Mouse (Mus musculus) forebrain, postnatal 0 days (tissue): Measurements from ENCODE around the gene Afg1l. TPM values are rescaled to one million over a fixed set of nuclear protein-coding genes. Genes with fewer than 3 reads are reported as not detected.

Experiments
- ATAC-seq: fragments of 200-750 bp; cut with Nextera tagmentation; 2 replicates; pipeline ENCODE4 v1.8.0; 2017; ENCODE audit warnings: mild to moderate bottlenecking, moderate library complexity
- DNase-seq: peaks from one replicate; pipeline ENCODE4 v3.0.0-alpha.2; 2015
- H3K27ac ChIP-seq: fragments of 300-500 bp; sonication (generic); 2 replicates; pipeline ENCODE4 v1.5.1; 2014; ENCODE audit warnings: low read depth, mild to moderate bottlenecking, antibody characterized with exemption, low read length, moderate library complexity, mixed read lengths
- H3K27me3 ChIP-seq: fragments of 300-500 bp; sonication (generic); 2 replicates; pipeline ENCODE4 v1.6.1; 2014; ENCODE audit warnings: mild to moderate bottlenecking, low read length, mixed read lengths; ENCODE audit not compliant: insufficient read depth
- H3K36me3 ChIP-seq: fragments of 300-500 bp; sonication (generic); 2 replicates; pipeline ENCODE4 v1.6.1; 2014; ENCODE audit warnings: mild to moderate bottlenecking, moderate library complexity; ENCODE audit not compliant: insufficient read depth
- H3K4me1 ChIP-seq: fragments of 300-500 bp; sonication (generic); 2 replicates; pipeline ENCODE4 v1.6.1; 2014; ENCODE audit warnings: antibody characterized with exemption; ENCODE audit not compliant: insufficient read depth
- H3K4me2 ChIP-seq: fragments of 300-500 bp; sonication (generic); 2 replicates; pipeline ENCODE4 v1.6.1; 2014; ENCODE audit warnings: low read depth, mild to moderate bottlenecking, moderate library complexity
- H3K4me3 ChIP-seq: fragments of 300-500 bp; sonication (generic); 2 replicates; pipeline ENCODE4 v1.5.1; 2014; ENCODE audit warnings: low read depth, low read length, mixed read lengths
- H3K9ac ChIP-seq: fragments of 300-500 bp; sonication (generic); 2 replicates; pipeline ENCODE4 v1.6.1; 2014; ENCODE audit warnings: mild to moderate bottlenecking
- H3K9me3 ChIP-seq: fragments of 300-500 bp; sonication (generic); 2 replicates; pipeline ENCODE4 v1.6.1; 2016; ENCODE audit warnings: low read length
- CTCF ChIP-seq: sonication (generic); IDR thresholded peaks from 2 replicates; pipeline ENCODE4 v1.5.1; 2016; ENCODE audit warnings: antibody characterized with exemption, control low read depth, low read depth
- WGBS: fragments of 180-500 bp; shearing (Covaris S2); extraction: QIAGEN DNeasy Blood & Tissue Kit; methylation state at CpG from one replicate; pipeline ENCODE4 v1.1.7; 2014; 5-methylcytosine and 5-hydroxymethylcytosine counted together
- polyA plus RNA-seq: library from polyadenylated mRNA; unstranded; fragments of >200 nt; fragmentation: Nextera tagmentation; extraction: Ambion mirVana; gene quantifications from 2 replicates; pipeline ENCODE4 v1.2.1, GENCODE M21; 2015
- total RNA-seq: library from RNA; depleted of rRNA; stranded (reverse); fragments of >200 nt; gene quantifications from 2 replicates; pipeline ENCODE4 v1.2.3, GENCODE M21; 2014

Afg1l gene
- total and polyA plus RNA-seq, 2 experiments from 2014 or later: 6.8 to 6.9 TPM

GRCm38 (mm10) chr10:42511184-42512135, 33.1 kb upstream of the Afg1l start:
- Histone ChIP-seq H3K36me3 (0 out of 2 replicates have a peak, but pooled peaks cover 4% of the 10 kb centered on the region), H3K9ac (no peak overlapping the region), H3K4me1 (no peaks in the 10 kb centered on the region), H3K27ac (no peak overlapping the region), H3K4me2 (no peak overlapping the region), H3K9me3 (no peaks in the 10 kb centered on the region), H3K27me3 (no peaks in the 10 kb centered on the region), H3K4me3 (no peak overlapping the region)
- DNase-seq (no peak), ATAC-seq (no peak)
- no peak for TF ChIP-seq CTCF
- 88% methylated on average over 6 of the region's 6 CpGs for whole genome bisulfite sequencing

GRCm38 (mm10) chr10:42510141-42510540, 31.8 kb upstream of the Afg1l start:
- Histone ChIP-seq H3K27ac (no peak overlapping the region), H3K9ac (no peak overlapping the region), H3K4me3 (no peak overlapping the region), H3K9me3 (no peaks in the 10 kb centered on the region), H3K27me3 (no peaks in the 10 kb centered on the region), H3K4me2 (no peak overlapping the region), H3K4me1 (no peaks in the 10 kb centered on the region), H3K36me3 (0 out of 2 replicates have a peak, but pooled peaks cover 4% of the 10 kb centered on the region)
- ATAC-seq: no peak
- WGBS: 84% methylated on average over 6 of the region's 6 CpGs
- no peak for DNase-seq
- peak; percentile 15; the same call in 1 of the 2 replicates for TF ChIP-seq CTCF

DNA sequence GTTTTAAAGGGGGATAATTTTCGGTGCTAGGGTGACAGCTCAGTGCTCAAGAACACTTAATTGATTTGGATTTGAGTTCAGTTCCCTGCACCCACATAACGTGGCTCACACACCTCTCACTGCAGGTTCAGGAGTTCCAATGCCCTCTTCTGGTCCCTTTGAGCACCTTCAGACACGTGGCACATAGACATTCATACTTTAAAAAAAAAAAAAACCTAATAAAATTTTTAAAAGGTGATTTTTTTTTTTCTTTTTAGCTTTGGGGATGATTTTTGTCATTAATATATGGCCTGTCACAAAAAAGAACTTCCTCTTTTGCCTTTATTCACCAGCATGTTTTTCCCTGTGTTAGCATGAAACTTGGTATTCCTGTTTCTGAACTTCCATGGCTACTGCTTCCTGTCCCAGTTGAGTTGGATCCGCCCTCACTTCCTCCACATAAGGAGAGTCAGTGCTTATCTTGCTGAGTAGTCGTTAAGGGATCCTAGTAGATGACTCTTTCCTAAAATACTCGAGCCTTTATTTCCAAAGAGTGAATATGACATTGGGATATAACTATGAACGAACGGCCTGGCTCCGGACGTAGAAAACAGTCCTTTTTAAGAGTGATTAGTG, 25.8 kb upstream of the Afg1l start:
- Histone ChIP-seq H3K9ac (no peak overlapping the region), H3K4me3 (no peak overlapping the region), H3K27ac (no peak overlapping the region), H3K9me3 (no peaks in the 10 kb centered on the region), H3K27me3 (no peaks in the 10 kb centered on the region), H3K4me1 (no peaks in the 10 kb centered on the region), H3K4me2 (no peak overlapping the region), H3K36me3 (0 out of 2 replicates have a peak, but pooled peaks cover 4% of the 10 kb centered on the region)
- 91% methylated on average over 10 of the region's 10 CpGs for WGBS
- no peak for TF ChIP-seq CTCF
- ATAC-seq: no peak
- DNase-seq: no peak

GRCm38 (mm10) chr10:42502349-42503111, 24.2 kb upstream of the Afg1l start:
- TF ChIP-seq CTCF: no peak
- Histone ChIP-seq H3K9me3 (no peaks in the 10 kb centered on the region), H3K4me1 (no peaks in the 10 kb centered on the region), H3K27me3 (no peaks in the 10 kb centered on the region), H3K4me2 (peak overlapping the region; percentile 56), H3K9ac (peak overlapping the region; percentile 93), H3K36me3 (no peaks in the 10 kb centered on the region), H3K4me3 (peak overlapping the region; percentile 96), H3K27ac (peak overlapping the region; percentile 99)
- 2% methylated on average over 54 of the region's 55 CpGs for WGBS
- peak; percentile 27 for ATAC-seq
- DNase-seq: peak; percentile 71

DNA sequence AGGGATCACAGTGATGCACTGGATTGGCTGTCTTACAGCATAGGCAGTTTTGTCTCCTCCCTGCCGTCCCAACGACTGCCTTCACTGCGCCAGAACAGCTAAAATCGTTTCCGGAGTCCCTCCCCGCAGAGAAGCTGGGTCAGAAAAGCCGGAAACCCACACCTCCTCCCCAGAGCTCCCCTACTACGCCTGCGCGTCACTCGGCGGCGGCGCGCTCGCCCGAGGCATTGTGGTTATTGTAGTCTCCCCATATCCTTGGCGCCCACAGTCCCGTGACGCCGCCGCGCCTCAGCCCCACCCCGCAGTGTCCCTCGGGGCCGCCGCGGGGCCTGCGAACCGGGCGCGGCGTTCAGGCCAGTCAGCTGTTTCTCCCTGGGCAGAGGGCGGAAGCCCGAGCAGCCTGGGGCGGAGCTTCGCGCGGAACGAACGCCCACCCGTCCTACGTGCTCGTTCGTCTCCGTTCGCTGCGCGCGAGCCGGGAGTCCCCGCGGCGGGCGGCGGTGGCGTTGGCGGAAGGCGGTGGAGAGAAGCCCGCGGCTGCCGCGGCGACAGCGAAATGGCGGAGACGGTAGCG, 23.5 kb upstream of the Afg1l start, which contains the start of gene Snx3:
Gene Snx3 (plus strand): TSS at position 256 of the 574 bp plus-strand sequence.
- peak within 1 kb of the TSS; percentile 96 for H3K4me3 ChIP-seq
- under 1% methylated on average over 68 of the region's 68 CpGs for WGBS
- no peaks in the 10 kb centered on the region for H3K9me3 ChIP-seq
- H3K4me2 ChIP-seq: peak within 1 kb of the TSS; percentile 56
- no peaks in the 10 kb centered on the region for H3K4me1 ChIP-seq
- H3K27me3 ChIP-seq: no peaks in the 10 kb centered on the region
- no peak; the same call in 1 of the 2 replicates for TF ChIP-seq CTCF
- no peaks in the 10 kb centered on the region for H3K36me3 ChIP-seq
- H3K9ac ChIP-seq: peak within 1 kb of the TSS; percentile 93
- peak within 1 kb of the TSS; percentile 99 for H3K27ac ChIP-seq
- ATAC-seq (peak; percentile 97), DNase-seq (peak; percentile 98)

- Histone ChIP-seq H3K9ac (no peak overlapping the region), H3K36me3 (no peaks in the 10 kb centered on the region), H3K4me1 (no peaks in the 10 kb centered on the region), H3K9me3 (no peaks in the 10 kb centered on the region), H3K4me2 (peak overlapping the region; percentile 56), H3K27ac (peak overlapping the region; percentile 99), H3K4me3 (peak overlapping the region; percentile 96; the same call in 1 of the 2 replicates), H3K27me3 (no peaks in the 10 kb centered on the region)
- ATAC-seq (no peak), DNase-seq (no peak)
- 89% methylated on average over 5 of the region's 5 CpGs for WGBS
- TF ChIP-seq CTCF: no peak
Measured at GRCm38 (mm10) chr10:42501161-42501560, 22.8 kb upstream of the Afg1l start.
